Mouse (Mus musculus) skeletal muscle tissue, adult 2 months (tissue): Measurements from ENCODE around the gene Olfr1287.

Experiments used
- DNase-seq: peaks from one replicate; pipeline ENCODE4 v3.0.0-alpha.2; 2012; ENCODE audit warnings: low read depth, low spot score

The Olfr1287 gene

DNA sequence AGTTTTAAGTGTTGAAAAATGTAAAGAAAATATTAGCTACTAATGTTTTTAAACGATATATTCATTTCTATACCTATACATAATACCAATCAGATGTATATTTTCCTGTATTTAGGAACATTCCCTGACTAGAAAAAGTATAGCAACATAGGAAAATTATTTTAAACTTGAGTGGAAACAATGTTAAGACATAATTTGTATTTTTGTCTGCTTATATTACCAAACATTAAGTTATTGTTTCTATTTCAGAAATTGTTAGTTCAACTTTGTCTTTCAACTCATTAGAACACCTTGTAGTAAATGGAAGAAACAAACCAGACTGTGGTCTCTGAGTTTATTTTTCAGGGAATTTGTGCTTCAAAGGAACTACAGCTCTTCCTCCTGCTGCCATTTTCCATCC, at the start of gene Olfr1287:
Olfr1287 (plus strand) TSS at position 301 of the 400 bp plus-strand sequence.
- no peak for DNase-seq

DNA sequence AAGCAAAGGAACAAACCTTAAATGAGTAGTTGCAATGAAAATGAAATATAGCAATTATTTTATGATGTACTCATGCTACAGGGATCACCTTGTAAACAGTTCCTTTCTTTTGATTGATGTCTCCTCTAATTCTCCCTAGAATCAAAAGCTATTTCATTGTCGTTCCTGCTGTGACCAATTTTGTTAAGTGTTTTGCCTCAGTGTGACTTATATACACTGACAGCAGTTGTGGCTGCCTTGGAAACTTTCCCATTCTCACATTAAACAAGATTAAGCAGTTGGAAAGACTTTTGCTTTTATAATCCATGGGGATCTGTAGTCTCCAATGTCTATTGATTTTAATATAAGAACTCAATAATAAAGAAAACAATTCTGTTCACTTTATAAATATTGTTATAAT, 26.0 kb upstream of the Olfr1287 start, which contains the start of gene Olfr1286:
Olfr1286 (minus strand) TSS at position 185 of the 400 bp plus-strand sequence.
- DNase-seq = no peak

DNA sequence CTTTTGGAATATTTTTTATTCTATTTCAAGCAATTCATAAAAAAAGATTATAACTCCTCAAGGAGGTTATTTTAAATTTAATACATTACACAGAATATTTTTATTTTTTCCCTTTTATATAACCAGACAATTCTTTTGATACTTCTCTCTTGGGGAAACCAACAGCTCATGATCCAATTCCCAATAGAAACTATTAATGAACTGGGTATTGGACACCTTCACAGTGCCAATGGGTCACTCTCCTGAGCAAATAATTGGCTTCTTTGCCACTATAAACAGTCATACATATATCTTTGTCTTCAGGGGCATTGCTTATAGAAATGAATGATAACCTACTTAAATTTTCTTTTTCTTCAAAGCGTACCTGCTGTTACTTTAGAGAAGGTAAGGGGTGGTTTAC, 24.9 kb downstream of the Olfr1287 start, which contains the start of gene Olfr1288:
Olfr1288 (plus strand) TSS at position 301 of the 400 bp plus-strand sequence.
- DNase-seq = no peak

- no peak for DNase-seq
These were observed 31.6 kb downstream of the Olfr1287 start, which contains the start of gene Olfr1289 for GRCm38 (mm10) chr2:111480519-111480918. TSS of gene Olfr1289 (plus strand) at chr2:111480819.

DNA sequence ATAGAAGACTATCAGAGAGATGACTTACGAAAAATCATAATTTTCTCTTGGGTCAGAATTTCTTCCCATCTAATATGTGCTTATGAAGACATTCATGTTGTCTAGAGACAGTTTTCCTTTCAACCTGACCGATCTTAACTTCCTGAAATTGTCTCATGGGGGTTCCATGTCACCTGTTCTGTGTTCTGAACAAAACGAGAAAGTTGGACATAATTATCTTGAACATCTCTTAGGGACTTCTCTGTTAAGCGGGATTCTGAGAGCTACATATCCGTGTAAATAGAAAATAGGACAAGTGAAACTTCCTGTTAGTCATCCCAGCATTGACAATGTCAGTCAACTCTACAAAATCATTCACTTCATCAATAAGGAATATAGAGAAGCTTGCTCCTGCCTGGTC, 44.8 kb downstream of the Olfr1287 start, which contains the start of gene Olfr1290:
Olfr1290 (minus strand) TSS at position 101 of the 400 bp plus-strand sequence.
- DNase-seq = no peak

DNA sequence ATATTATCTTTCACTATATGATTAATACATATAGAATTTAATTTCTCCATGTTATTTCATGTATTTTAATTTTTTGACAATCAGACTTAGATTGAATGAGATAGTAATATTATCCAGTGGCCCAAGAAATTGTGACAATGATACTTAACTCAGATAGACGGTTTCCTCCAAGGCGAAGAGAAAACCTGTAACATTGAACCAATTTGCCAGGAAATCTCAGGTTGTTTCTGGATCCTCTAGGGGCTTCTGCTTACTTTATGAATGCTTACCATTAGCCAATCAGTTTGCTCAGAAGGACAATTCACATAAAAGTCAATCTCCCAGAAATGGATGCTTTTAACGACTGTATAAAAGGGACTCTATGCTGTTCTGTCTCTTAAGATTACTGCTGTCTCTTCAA, 47.9 kb downstream of the Olfr1287 start, which contains the start of gene Olfr1291-ps1:
Olfr1291-ps1 (plus strand) TSS at position 301 of the 400 bp plus-strand sequence.
- DNase-seq = no peak
